Mouse (Mus musculus) spleen, adult 18-20 months (tissue): ENCODE measurements around the gene Vmn2r95.
"Not testable (repeated sequence)": the region's sequence is repeated elsewhere in the genome, so short reads cannot be mapped to it uniquely, and the experiment has no call there.

ENCODE experiments used
- DNase-seq, 2 experiments: peaks; one replicate each; pipeline ENCODE4 v3.0.0; 2022; ENCODE audit warnings: mixed read lengths in 2 of 2

Vmn2r95 gene

GRCm38 (mm10) chr17:18423778-18424177 is at the start of gene Vmn2r95:
Gene Vmn2r95, plus strand, starts transcription at chr17:18424078.
- DNase-seq = no peak

- DNase-seq = no peak
Measured at GRCm38 (mm10) chr17:18455619-18456140, 31.8 kb downstream of the Vmn2r95 start.

DNA sequence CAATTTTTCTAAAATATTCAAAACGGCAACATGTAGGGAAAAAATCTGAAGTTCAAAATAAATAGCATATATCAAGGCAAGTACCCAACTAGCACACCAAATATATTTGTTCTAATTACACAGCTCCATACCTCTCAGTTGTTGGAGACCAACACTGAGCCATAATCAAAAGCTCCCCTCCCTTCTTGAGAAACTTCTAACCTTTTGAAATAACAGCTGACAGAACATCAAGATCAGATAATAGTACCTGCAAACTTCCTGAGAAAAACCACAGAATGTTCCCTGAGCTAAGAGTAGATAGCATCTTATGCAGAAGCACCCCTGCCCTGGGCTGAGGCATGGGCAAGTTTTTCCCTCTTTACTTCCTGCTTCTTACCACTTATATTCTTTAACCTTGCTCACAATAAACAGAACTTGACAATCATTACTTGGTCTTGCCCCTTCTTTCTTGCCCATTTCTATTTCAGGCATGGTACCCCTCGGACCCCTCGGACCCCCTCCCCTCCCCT is 34.3 kb downstream of the Vmn2r95 start:
- DNase-seq = not testable (repeated sequence)

DNA sequence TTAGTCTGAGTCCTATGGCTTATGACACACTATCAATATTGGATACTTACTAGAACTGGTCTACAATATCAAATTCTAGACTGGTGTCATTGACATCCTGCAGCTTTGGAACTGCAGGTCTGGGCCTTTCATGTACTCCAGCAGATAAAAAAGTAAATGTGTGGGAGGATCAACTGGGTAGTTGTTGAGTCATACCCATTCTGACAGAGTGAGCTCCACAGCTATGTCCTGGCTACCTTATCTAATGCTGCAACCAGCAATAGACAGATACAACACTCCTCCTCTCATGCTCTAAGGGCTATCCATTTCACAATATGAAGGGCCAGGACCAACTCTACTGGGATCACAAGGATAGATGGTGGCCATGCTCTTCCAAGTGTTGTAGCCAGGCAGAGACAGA is 38.8 kb downstream of the Vmn2r95 start:
- DNase-seq = no peak

DNA sequence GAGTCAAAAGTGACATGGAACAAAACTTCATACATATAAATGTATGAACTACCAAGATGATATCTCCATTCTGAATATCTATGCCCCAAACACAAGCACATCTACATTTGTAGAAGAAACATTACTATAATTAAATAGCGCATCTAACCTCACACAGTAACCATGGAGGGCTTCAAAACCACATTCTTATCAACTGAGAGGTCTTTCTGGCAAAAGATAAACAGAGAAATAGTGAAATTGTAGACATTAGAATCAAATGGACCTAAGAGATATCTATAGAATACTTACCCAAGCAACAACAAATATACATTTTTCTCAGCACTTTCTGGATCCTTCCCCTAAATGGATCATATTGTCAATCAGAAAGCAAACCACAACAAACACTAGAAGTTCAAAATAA is 56.0 kb downstream of the Vmn2r95 start:
- no peak for DNase-seq
